Mouse (Mus musculus) intestine, postnatal 0 days (tissue): Measurements from ENCODE around the gene Klhl29. TPM values are rescaled to one million over a fixed set of nuclear protein-coding genes. Genes with fewer than 3 reads are reported as not detected.

Experiments used
- ATAC-seq: fragments of 200-750 bp; cut with Nextera tagmentation; 2 replicates; pipeline ENCODE4 v1.8.0; 2017; ENCODE audit warnings: mild to moderate bottlenecking, moderate TSS enrichment, moderate library complexity
- H3K27ac ChIP-seq: fragments of 300-500 bp; sonication (generic); 2 replicates; pipeline ENCODE4 v1.5.1; 2014; ENCODE audit warnings: mild to moderate bottlenecking, low read depth, low read length, moderate library complexity
- H3K27me3 ChIP-seq: fragments of 300-500 bp; sonication (generic); replicated peaks from 2 replicates; pipeline ENCODE4 v1.6.1; 2014; ENCODE audit warnings: low read length, mixed read lengths; ENCODE audit not compliant: control insufficient read depth, insufficient read depth
- H3K36me3 ChIP-seq: fragments of 300-500 bp; sonication (generic); 2 replicates; pipeline ENCODE4 v1.6.1; 2014; ENCODE audit warnings: mild to moderate bottlenecking, moderate library complexity; ENCODE audit not compliant: control insufficient read depth, insufficient read depth
- H3K4me1 ChIP-seq: fragments of 300-500 bp; sonication (generic); replicated peaks from 2 replicates; pipeline ENCODE4 v1.6.1; 2014; ENCODE audit warnings: antibody characterized with exemption, low read length, mixed read lengths; ENCODE audit not compliant: control insufficient read depth, insufficient read depth
- H3K4me2 ChIP-seq: fragments of 300-500 bp; sonication (generic); replicated peaks from 2 replicates; pipeline ENCODE4 v1.6.1; 2014; ENCODE audit warnings: low read depth, mild to moderate bottlenecking, moderate library complexity
- H3K4me3 ChIP-seq: fragments of 300-500 bp; sonication (generic); 2 replicates; pipeline ENCODE4 v1.5.1; 2014; ENCODE audit warnings: low read depth, low read length
- H3K9ac ChIP-seq: fragments of 300-500 bp; sonication (generic); 2 replicates; pipeline ENCODE4 v1.6.1; 2014; ENCODE audit warnings: mild to moderate bottlenecking, low read depth, low read length
- H3K9me3 ChIP-seq: fragments of 300-500 bp; sonication (generic); 2 replicates; pipeline ENCODE4 v1.6.1; 2016; ENCODE audit warnings: mixed run types; ENCODE audit not compliant: control insufficient read depth
- CTCF ChIP-seq: sonication (generic); IDR thresholded peaks from 2 replicates; pipeline ENCODE4 v1.5.1; 2016; ENCODE audit warnings: low read depth, mild to moderate bottlenecking, control low read depth, antibody characterized with exemption, moderate library complexity
- WGBS: fragments of 180-500 bp; shearing (Covaris S2); extraction: QIAGEN DNeasy Blood & Tissue Kit; methylation state at CpG from one replicate; pipeline ENCODE4 v1.1.7; 2014; 5-methylcytosine and 5-hydroxymethylcytosine counted together
- polyA plus RNA-seq: library from polyadenylated mRNA; unstranded; fragments of >200 nt; fragmentation: Nextera tagmentation; extraction: Ambion mirVana; gene quantifications from 2 replicates; pipeline ENCODE4 v1.2.1, GENCODE M21; 2015

Klhl29 gene
- polyA plus RNA-seq, 1 experiment from 2014 or later, result 0.34 TPM

DNA sequence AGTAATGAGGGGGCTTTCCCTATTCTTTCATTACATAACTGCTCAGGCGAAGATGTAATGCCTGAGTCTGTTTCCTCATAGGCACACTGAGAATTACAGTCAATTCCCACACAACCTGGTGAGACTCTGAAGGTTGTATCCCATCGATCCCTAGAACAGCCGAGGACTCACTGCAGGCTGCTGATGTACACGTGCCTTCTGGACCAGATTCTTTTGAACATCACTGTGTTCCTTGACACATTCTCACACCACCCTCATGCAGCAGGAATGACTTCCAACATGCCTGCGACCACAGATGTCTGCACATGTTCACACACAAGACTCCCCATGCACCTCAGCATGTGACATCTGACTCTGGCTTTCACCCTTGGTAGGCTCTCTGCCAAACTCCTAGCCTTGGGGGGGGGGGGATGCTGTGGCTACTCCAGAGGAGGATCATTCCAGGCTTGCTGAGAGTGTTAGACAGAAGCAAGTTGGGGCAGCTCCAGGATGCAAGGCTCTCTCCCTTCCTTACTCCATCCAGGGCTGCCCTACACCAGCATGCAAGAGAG is 217.5 kb downstream of the Klhl29 start:
- H3K27ac ChIP-seq, result no peak overlapping the region
- no peak overlapping the region for H3K9ac ChIP-seq
- no peak for TF ChIP-seq CTCF
- H3K4me1 ChIP-seq, result no peaks in the 10 kb centered on the region
- no peak for ATAC-seq
- H3K27me3 ChIP-seq, result no peaks in the 10 kb centered on the region
- no peak overlapping the region for H3K4me3 ChIP-seq
- WGBS, result 73% methylated on average over 5 of the region's 5 CpGs
- no peak overlapping the region for H3K4me2 ChIP-seq
- H3K9me3 ChIP-seq, result no peaks in the 10 kb centered on the region
- H3K36me3 ChIP-seq, result no peaks in the 10 kb centered on the region

DNA sequence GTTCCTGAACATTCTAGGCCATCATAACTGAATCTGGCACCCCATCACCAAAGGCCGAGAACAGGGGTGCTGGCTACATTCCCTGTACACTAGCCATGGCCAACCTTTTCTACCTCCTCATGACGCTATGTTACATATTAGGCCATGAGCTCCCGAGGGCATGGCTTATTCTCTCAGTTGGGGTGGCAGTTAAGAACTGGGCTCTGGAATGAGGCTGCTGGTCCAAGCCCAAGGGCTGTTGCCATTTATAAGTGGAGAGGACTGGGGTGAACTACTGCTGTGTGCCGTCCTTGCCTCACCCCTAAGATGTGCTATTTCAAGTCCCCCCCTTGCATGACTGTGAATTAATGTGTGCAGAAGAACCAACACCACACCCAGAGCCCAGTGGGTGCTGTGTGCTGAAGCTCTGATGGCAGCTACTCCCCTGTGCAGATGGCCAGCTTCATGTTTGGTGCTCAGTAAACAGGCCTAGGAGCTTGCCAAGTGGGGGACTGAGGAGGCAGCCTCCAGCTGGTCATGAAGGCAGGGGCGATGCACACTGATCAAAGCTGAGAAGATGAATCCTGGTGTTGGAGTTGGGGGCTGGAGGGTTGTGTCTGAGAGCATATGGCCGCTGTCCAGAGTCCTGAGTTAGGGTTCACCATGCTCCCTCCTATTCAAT is 218.3 kb downstream of the Klhl29 start:
- ATAC-seq, result no peak
- Histone ChIP-seq H3K4me1 (no peaks in the 10 kb centered on the region), H3K27me3 (no peaks in the 10 kb centered on the region), H3K27ac (no peak overlapping the region), H3K4me3 (no peak overlapping the region), H3K36me3 (no peaks in the 10 kb centered on the region), H3K4me2 (no peak overlapping the region), H3K9me3 (no peaks in the 10 kb centered on the region), H3K9ac (no peak overlapping the region)
- no peak for TF ChIP-seq CTCF
- 81% methylated on average over 6 of the region's 6 CpGs for WGBS

DNA sequence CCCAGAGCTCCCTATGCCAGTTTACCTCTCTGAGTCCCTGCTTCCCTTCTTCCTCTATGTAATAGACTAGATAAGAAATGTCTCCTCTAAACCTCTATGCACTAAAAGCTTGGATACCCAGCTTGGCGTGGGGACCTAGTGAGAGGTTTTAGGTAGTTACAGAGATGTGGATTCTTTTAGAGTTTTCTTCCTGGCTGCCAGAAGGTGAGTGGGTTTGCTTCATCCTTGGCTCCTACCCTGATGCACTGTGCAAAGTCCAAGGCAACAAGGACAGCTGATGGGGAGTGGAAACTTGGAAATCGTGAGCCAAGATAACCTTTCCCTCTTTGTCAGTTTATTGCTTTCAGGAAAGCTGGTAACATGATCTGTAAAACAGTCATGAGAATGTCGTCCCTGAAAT is 220.3 kb downstream of the Klhl29 start:
- ATAC-seq, result 0 out of 2 replicates have a peak, but pooled peaks have one; percentile 13
- Histone ChIP-seq H3K4me3 (no peak overlapping the region), H3K4me2 (no peak overlapping the region), H3K27ac (no peak overlapping the region), H3K9me3 (no peaks in the 10 kb centered on the region), H3K27me3 (no peaks in the 10 kb centered on the region), H3K9ac (no peak overlapping the region), H3K36me3 (no peaks in the 10 kb centered on the region), H3K4me1 (no peaks in the 10 kb centered on the region)
- TF ChIP-seq CTCF, result no peak
- 50% methylated on average over 3 of the region's 3 CpGs for WGBS

DNA sequence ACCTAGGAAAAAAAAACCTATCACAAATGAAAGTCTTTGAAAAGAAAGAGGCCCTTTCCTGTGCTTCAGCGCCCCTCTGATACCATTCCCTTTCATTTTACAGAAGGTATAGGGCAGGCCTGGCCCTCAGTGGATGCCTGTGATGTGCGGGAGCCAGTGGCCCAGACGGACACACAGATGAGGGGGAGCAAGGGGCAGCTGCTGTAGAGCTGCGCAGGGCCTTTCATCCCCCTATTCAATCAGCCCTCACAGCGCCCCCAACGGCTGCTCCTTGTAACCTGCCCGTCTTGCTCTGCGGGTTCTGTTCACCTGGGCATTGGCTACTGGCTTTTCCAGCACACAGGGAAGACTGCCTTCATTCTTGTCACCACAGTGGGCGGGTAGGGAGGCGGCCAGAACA is 223.6 kb downstream of the Klhl29 start:
- Histone ChIP-seq H3K36me3 (no peaks in the 10 kb centered on the region), H3K27me3 (no peaks in the 10 kb centered on the region), H3K9me3 (no peaks in the 10 kb centered on the region), H3K9ac (no peak overlapping the region), H3K4me1 (no peaks in the 10 kb centered on the region), H3K4me2 (no peak overlapping the region), H3K4me3 (no peak overlapping the region), H3K27ac (no peak overlapping the region)
- WGBS, result 36% methylated on average over 10 of the region's 10 CpGs
- TF ChIP-seq CTCF, result peak; percentile 48
- no peak for ATAC-seq

DNA sequence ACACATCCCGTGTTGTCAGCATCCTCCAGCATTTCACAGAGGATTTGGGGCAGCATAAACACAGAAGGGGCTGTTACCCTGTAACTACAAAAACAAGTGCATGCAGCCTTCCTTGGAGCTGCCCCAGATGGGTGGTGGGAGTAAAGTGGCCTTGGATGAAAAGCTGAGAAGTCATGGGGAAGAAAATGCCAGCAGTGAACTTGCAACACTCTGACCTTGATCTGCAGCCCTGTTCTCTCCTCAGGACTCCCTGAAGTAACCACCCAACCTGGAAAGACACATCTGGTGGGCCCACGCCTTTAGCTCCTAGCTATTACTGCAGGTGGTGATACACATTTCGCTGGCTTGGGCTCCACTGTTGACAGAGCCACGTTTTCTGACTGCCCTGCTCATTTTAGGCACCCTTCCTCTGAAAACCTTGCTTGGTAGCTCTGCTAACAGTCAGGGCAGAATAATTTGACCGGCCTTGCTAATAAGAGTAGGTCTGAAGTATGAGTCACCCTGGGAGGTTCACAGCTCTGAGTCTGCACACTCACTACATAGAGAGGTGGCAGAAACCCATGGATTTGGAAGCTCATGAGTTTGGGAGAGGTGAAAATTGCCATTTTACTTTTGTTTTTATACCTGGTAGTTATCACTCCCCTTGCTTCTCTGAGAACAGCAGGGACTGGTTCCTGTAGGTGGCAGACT is 228.0 kb downstream of the Klhl29 start:
- no peak overlapping the region for H3K9ac ChIP-seq
- TF ChIP-seq CTCF, result no peak
- WGBS, result 69% methylated on average over 5 of the region's 5 CpGs
- H3K4me3 ChIP-seq, result no peak overlapping the region
- no peaks in the 10 kb centered on the region for H3K36me3 ChIP-seq
- no peaks in the 10 kb centered on the region for H3K4me1 ChIP-seq
- no peaks in the 10 kb centered on the region for H3K9me3 ChIP-seq
- no peak overlapping the region for H3K4me2 ChIP-seq
- no peak overlapping the region for H3K27ac ChIP-seq
- ATAC-seq, result no peak
- no peaks in the 10 kb centered on the region for H3K27me3 ChIP-seq

DNA sequence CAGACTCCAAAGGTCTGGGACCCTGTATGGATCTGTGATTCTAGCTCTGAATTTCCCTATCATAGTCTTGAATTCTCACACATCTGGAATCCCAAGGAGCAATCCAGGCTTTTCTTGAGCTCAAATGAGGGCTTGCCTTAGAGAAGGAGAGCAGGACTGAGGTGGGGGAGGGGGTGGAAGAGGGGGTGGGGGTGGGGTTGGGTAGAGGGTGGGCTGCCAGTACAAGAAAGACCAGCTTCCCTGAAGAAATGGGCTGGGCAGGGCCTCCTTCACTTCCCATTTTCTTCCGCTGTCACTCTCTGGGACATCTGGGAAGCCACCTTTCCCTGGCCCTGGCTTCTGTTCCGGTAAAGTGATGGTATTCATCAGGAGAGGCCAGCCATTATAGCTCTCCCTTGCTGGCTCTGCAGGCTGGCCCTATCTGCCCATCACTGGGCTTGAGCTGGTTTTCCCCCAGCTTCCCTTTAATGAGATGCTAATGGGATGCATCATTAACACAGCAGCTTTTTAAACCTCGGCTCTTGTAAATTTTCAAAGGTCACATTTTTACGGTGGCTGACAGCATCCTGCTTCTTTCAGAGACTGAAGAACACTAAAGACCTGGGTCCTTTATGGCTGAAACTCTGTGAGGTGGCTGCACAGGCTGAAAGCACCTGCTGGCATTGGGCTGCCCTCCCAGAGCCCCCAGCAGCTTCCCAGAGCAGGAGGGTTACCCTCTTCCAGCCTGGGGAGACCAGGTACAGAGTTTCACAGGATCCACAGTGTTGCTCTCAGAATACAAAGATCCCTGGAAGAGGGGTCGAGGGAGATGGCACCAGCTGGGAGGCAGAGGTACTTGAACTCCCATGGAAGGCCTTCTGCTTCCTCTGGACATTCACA is 231.3 kb downstream of the Klhl29 start:
- no peaks in the 10 kb centered on the region for H3K9me3 ChIP-seq
- no peaks in the 10 kb centered on the region for H3K36me3 ChIP-seq
- H3K4me1 ChIP-seq, result no peaks in the 10 kb centered on the region
- 63% methylated on average over 5 of the region's 5 CpGs for WGBS
- no peak for ATAC-seq
- no peak overlapping the region for H3K27ac ChIP-seq
- H3K27me3 ChIP-seq, result no peaks in the 10 kb centered on the region
- TF ChIP-seq CTCF, result no peak
- no peak overlapping the region for H3K4me2 ChIP-seq
- no peak overlapping the region for H3K4me3 ChIP-seq
- no peak overlapping the region for H3K9ac ChIP-seq
